Mouse (Mus musculus) bone marrow macrophage, adult 2 months (primary cell): Measurements from ENCODE around the gene Gtpbp3.

Source experiments
- CTCF ChIP-seq: IDR thresholded peaks from 2 replicates; pipeline ENCODE4 v1.5.1; 2012; ENCODE audit warnings: low read depth, mild to moderate bottlenecking, low read length, moderate library complexity
- POLR2A ChIP-seq: IDR thresholded peaks from 2 replicates; pipeline ENCODE4 v1.6.1; 2012; ENCODE audit warnings: mild to moderate bottlenecking, low read depth, low read length, borderline replicate concordance

DNA sequence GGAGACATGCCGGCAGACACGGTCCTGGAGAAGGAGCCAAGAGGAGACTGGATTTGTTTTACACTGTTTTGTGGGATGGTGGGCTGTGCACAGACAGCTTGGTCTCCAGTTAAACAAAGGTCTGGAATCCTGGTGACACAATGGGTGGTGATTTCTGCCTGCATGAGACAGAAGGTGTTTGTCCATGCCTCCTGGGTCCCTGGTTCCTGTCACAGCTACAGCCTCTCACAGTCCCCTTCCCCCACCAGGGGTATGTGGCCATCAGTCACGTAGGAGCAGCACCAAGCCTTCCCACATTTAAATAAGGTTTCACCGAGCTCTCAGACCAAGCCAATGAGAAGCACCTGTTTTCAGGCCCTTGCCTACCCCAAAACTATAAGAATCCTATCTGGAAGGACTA lies 36.6 kb upstream of the Gtpbp3 start:
- no peak for TF ChIP-seq POLR2A
- TF ChIP-seq CTCF: no peak
